Mouse (Mus musculus) embryonic fibroblast, embryonic 13.5 days (primary cell): Measurements from ENCODE around the gene Tbr1.

Source experiments
- CTCF ChIP-seq: IDR thresholded peaks from 2 replicates; pipeline ENCODE4 v1.5.1; 2011; ENCODE audit warnings: mild to moderate bottlenecking, control low read depth, low read length, moderate library complexity, borderline replicate concordance; ENCODE audit not compliant: insufficient read depth
- POLR2A ChIP-seq: IDR thresholded peaks from 2 replicates; pipeline ENCODE4 v1.6.1; 2011; ENCODE audit warnings: low read depth, mild to moderate bottlenecking, control low read depth, low read length, moderate library complexity

GRCm38 (mm10) chr2:61818197-61818596 is 15.5 kb downstream of the Tbr1 start:
- TF ChIP-seq CTCF (no peak), POLR2A (no peak)
